Mouse (Mus musculus): ENCODE measurements at regions not wholly inside any gene's neighbourhood (a gene's known extent, or its start where the extent isn't known, plus 50 kb on each side); places are given as distances from the start of the nearest gene placed in this dataset.

GRCm38 (mm10) chr11:7568484-7568883 lies 354.8 kb upstream of the Igfbp3 start:
- no peak for DNase-seq (ENCODE audit: low read depth, low spot score)
- peak; percentile 63 for TF ChIP-seq CTCF (IDR thresholded peaks at IDR 0.05)
- no peak for ATAC-seq
- H3K27me3 ChIP-seq = peaks cover 7% of the 10 kb centered on the region
- ChIA-PET POLR2A (no interaction called here), CTCF (interaction anchor here (1.2 kb wide), 1 partner anchor 18 kb away, joined by 3 read pairs; no protein-coding TSS in a partner anchor)
- in situ Hi-C loops (cut with MboI; ENCODE audit: low pct_unique_long_range_greater_than_20kb) = loop anchor here (10.0 kb wide), 1 partner anchor 364 kb away; no protein-coding TSS in a partner anchor

GRCm38 (mm10) chr11:7562029-7562428 lies 348.3 kb upstream of the Igfbp3 start:
- CTCF ChIA-PET = interaction anchor here (0.9 kb wide), 1 partner anchor 19 kb away, joined by 3 read pairs; no protein-coding TSS in a partner anchor

GRCm38 (mm10) chr11:7561437-7561836 lies 347.7 kb upstream of the Igfbp3 start:
- DNase-seq (ENCODE audit: low read depth, low spot score) (no peak), ATAC-seq (no peak)
- ChIA-PET POLR2A (no interaction called here), CTCF (no interaction called here)
- in situ Hi-C loops (cut with MboI; ENCODE audit: low pct_unique_long_range_greater_than_20kb) = loop anchor here (10.0 kb wide), 1 partner anchor 357 kb away; no protein-coding TSS in a partner anchor
- H3K27me3 ChIP-seq = no peaks in the 10 kb centered on the region
- TF ChIP-seq CTCF (IDR thresholded peaks at IDR 0.05) = no peak

More at GRCm38 (mm10) chr11:7562029-7562428, 348.3 kb upstream of the Igfbp3 start:
- POLR2A ChIA-PET = no interaction called here
- no peak for DNase-seq (ENCODE audit: low read depth, low spot score)
- no peaks in the 10 kb centered on the region for H3K27me3 ChIP-seq
- ATAC-seq = no peak
- in situ Hi-C loops (cut with MboI; ENCODE audit: low pct_unique_long_range_greater_than_20kb) = loop anchor here (10.0 kb wide), 1 partner anchor 357 kb away; no protein-coding TSS in a partner anchor
- TF ChIP-seq CTCF (IDR thresholded peaks at IDR 0.05) = no peak

- no peak for TF ChIP-seq CTCF (IDR thresholded peaks at IDR 0.05)
- in situ Hi-C loops (cut with MboI; ENCODE audit: low pct_unique_long_range_greater_than_20kb) = no loop called here
- ATAC-seq (no peak), DNase-seq (ENCODE audit: low read depth, low spot score) (no peak)
- ChIA-PET POLR2A (no interaction called here), CTCF (no interaction called here)
- H3K27me3 ChIP-seq = peaks cover 4% of the 10 kb centered on the region
Measured at GRCm38 (mm10) chr11:7555613-7556274, 342.0 kb upstream of the Igfbp3 start.

GRCm38 (mm10) chr11:7552154-7552553 lies 338.4 kb upstream of the Igfbp3 start:
- ChIA-PET POLR2A (no interaction called here), CTCF (no interaction called here)
- in situ Hi-C loops (cut with MboI; ENCODE audit: low pct_unique_long_range_greater_than_20kb) = no loop called here
- DNase-seq (ENCODE audit: low read depth, low spot score) (no peak), ATAC-seq (no peak)
- TF ChIP-seq CTCF (IDR thresholded peaks at IDR 0.05) = no peak
- H3K27me3 ChIP-seq = peaks cover 4% of the 10 kb centered on the region

GRCm38 (mm10) chr11:7547796-7548195 lies 334.1 kb upstream of the Igfbp3 start:
- in situ Hi-C loops (cut with MboI; ENCODE audit: low pct_unique_long_range_greater_than_20kb) = no loop called here
- no peak for DNase-seq (ENCODE audit: low read depth, low spot score)
- H3K27me3 ChIP-seq = no peaks in the 10 kb centered on the region
- no peak for ATAC-seq
- CTCF ChIA-PET = no interaction called here
- POLR2A ChIA-PET = no interaction called here
- TF ChIP-seq CTCF (IDR thresholded peaks at IDR 0.05) = no peak

GRCm38 (mm10) chr11:7545621-7546020 lies 331.9 kb upstream of the Igfbp3 start:
- TF ChIP-seq CTCF (IDR thresholded peaks at IDR 0.05) = no peak
- ATAC-seq = no peak
- POLR2A ChIA-PET = no interaction called here
- no peaks in the 10 kb centered on the region for H3K27me3 ChIP-seq
- CTCF ChIA-PET = no interaction called here
- DNase-seq (ENCODE audit: low read depth, low spot score) = no peak
- in situ Hi-C loops (cut with MboI; ENCODE audit: low pct_unique_long_range_greater_than_20kb) = no loop called here

- POLR2A ChIA-PET = no interaction called here
- in situ Hi-C loops (cut with MboI; ENCODE audit: low pct_unique_long_range_greater_than_20kb) = no loop called here
- CTCF ChIA-PET = no interaction called here
- no peak for DNase-seq (ENCODE audit: low read depth, low spot score)
- no peak for TF ChIP-seq CTCF (IDR thresholded peaks at IDR 0.05)
- ATAC-seq = no peak
- H3K27me3 ChIP-seq = no peaks in the 10 kb centered on the region
Measured at GRCm38 (mm10) chr11:7534590-7534989, 320.9 kb upstream of the Igfbp3 start.

- no peaks in the 10 kb centered on the region for H3K27me3 ChIP-seq
- ATAC-seq (no peak), DNase-seq (ENCODE audit: low read depth, low spot score) (no peak)
- TF ChIP-seq CTCF (IDR thresholded peaks at IDR 0.05) = no peak
- ChIA-PET CTCF (no interaction called here), POLR2A (no interaction called here)
- in situ Hi-C loops (cut with MboI; ENCODE audit: low pct_unique_long_range_greater_than_20kb) = no loop called here
Measured at GRCm38 (mm10) chr11:7533327-7533726, 319.6 kb upstream of the Igfbp3 start.

GRCm38 (mm10) chr11:7531847-7532246 lies 318.1 kb upstream of the Igfbp3 start:
- DNase-seq (ENCODE audit: low read depth, low spot score) (no peak), ATAC-seq (no peak)
- in situ Hi-C loops (cut with MboI; ENCODE audit: low pct_unique_long_range_greater_than_20kb) = no loop called here
- H3K27me3 ChIP-seq = no peaks in the 10 kb centered on the region
- ChIA-PET POLR2A (no interaction called here), CTCF (interaction anchor here (0.8 to 1.3 kb wide), 2 partner anchors 19 to 27 kb away, joined by 3 read pairs; no protein-coding TSS in a partner anchor)
- no peak for TF ChIP-seq CTCF (IDR thresholded peaks at IDR 0.05)

- no peaks in the 10 kb centered on the region for H3K27me3 ChIP-seq
- no peak for ATAC-seq
- in situ Hi-C loops (cut with MboI; ENCODE audit: low pct_unique_long_range_greater_than_20kb) = no loop called here
- POLR2A ChIA-PET = no interaction called here
- CTCF ChIA-PET = interaction anchor here (1.3 kb wide), 1 partner anchor 18 kb away, joined by 3 read pairs; no protein-coding TSS in a partner anchor
- DNase-seq (ENCODE audit: low read depth, low spot score) = no peak
- TF ChIP-seq CTCF (IDR thresholded peaks at IDR 0.05) = no peak
Measured at GRCm38 (mm10) chr11:7530482-7531148, 316.9 kb upstream of the Igfbp3 start.

All from Patski (cell line).